Mouse (Mus musculus) intestine, embryonic 15.5 days (tissue): ENCODE results near the gene Styx. TPM values are rescaled to one million over a fixed set of nuclear protein-coding genes. Genes with fewer than 3 reads are reported as not detected.
"Not testable (repeated sequence)": the region's sequence is repeated elsewhere in the genome, so short reads cannot be mapped to it uniquely, and the experiment has no call there.

Source experiments
- ATAC-seq: fragments of 200-750 bp; cut with Nextera tagmentation; 2 replicates; pipeline ENCODE4 v1.8.0; 2017; ENCODE audit warnings: moderate TSS enrichment, moderate library complexity
- H3K27ac ChIP-seq: fragments of 300-500 bp; sonication (generic); 2 replicates; pipeline ENCODE4 v1.5.1; 2015; ENCODE audit warnings: mild to moderate bottlenecking, inconsistent platforms
- H3K27me3 ChIP-seq: fragments of 300-500 bp; sonication (generic); replicated peaks from 2 replicates; pipeline ENCODE4 v1.6.1; 2015; ENCODE audit warnings: inconsistent platforms
- H3K36me3 ChIP-seq: fragments of 300-500 bp; sonication (generic); 2 replicates; pipeline ENCODE4 v1.6.1; 2015; ENCODE audit warnings: inconsistent platforms
- H3K4me1 ChIP-seq: fragments of 300-500 bp; sonication (generic); replicated peaks from 2 replicates; pipeline ENCODE4 v1.6.1; 2015; ENCODE audit warnings: inconsistent platforms
- H3K4me2 ChIP-seq: fragments of 300-500 bp; sonication (generic); replicated peaks from 2 replicates; pipeline ENCODE4 v1.6.1; 2015; ENCODE audit warnings: mild to moderate bottlenecking, inconsistent platforms
- H3K4me3 ChIP-seq: fragments of 300-500 bp; sonication (generic); replicated peaks from 2 replicates; pipeline ENCODE4 v1.5.1; 2015; ENCODE audit warnings: inconsistent platforms
- H3K9ac ChIP-seq: fragments of 300-500 bp; sonication (generic); 2 replicates; pipeline ENCODE4 v1.6.1; 2015; ENCODE audit warnings: inconsistent platforms
- H3K9me3 ChIP-seq: fragments of 300-500 bp; sonication (generic); 2 replicates; pipeline ENCODE4 v1.6.1; 2016; ENCODE audit warnings: inconsistent platforms
- WGBS: fragments of 180-500 bp; shearing (Covaris S2); methylation state at CpG from one replicate; pipeline ENCODE4 v1.1.7; 2015; 5-methylcytosine and 5-hydroxymethylcytosine counted together
- polyA plus RNA-seq: library from polyadenylated mRNA; unstranded; fragments of >200 nt; fragmentation: Nextera tagmentation; extraction: Ambion mirVana; gene quantifications from 2 replicates; pipeline ENCODE4 v1.2.1, GENCODE M21; 2015

Styx gene
- polyA plus RNA-seq, 1 experiment from 2014 or later, result 52.6 TPM

DNA sequence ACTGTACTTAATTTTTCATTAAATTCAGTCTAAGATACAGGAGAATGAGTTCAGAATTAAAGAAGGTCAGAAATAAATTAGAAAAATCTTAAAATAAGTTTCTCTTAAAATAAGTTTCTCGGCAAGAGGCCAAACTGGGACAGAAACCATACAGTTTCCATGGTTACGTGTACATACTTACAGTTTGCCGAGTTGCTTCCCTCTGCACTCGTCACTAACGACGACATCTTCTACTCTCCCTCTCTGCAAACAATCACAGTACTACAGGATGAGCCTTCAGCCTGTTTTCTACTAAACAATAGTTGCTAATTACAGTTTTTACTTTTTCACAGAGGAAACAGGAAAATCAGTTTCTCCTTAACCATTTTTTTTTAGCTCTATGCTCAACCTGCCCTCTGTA lies 29.9 kb downstream of the Styx start:
- no peaks in the 10 kb centered on the region for H3K27me3 ChIP-seq
- no peaks in the 10 kb centered on the region for H3K9me3 ChIP-seq

DNA sequence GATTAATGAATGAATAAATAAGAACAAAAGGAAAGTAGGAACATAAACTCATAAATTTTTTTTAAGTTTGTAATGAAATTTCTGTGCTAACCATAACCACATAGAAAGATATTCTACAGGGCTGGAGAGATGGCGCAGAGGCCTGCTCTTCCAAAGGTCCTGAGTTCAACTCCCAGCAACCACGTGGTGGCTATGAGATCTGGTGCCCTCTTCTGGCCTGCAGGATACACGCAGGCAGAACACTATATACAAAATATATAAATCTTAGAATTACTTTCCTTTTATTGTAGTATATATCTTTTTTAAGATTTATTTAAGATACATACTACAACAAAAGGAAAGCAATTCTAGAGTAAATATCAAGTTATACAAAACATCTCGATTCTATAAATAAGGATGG lies 32.0 kb downstream of the Styx start:
- ATAC-seq, result no peak
- Histone ChIP-seq H3K4me2 (no peak overlapping the region), H3K9ac (no peak overlapping the region), H3K36me3 (peaks cover 11% of the 10 kb centered on the region; the same call in 1 of the 2 replicates), H3K4me1 (0 out of 2 replicates have a peak, but pooled peaks cover 6% of the 10 kb centered on the region), H3K27me3 (no peaks in the 10 kb centered on the region), H3K4me3 (no peak overlapping the region), H3K9me3 (no peaks in the 10 kb centered on the region), H3K27ac (no peak overlapping the region)
- 85% methylated on average over 4 of the region's 4 CpGs for WGBS

More for the DNA sequence above, 29.9 kb downstream of the Styx start:
- WGBS, result 84% methylated on average over 6 of the region's 6 CpGs
- peaks cover 11% of the 10 kb centered on the region; the same call in 1 of the 2 replicates for H3K36me3 ChIP-seq
- no peak overlapping the region for H3K9ac ChIP-seq
- ATAC-seq, result no peak
- no peak overlapping the region for H3K27ac ChIP-seq
- H3K4me3 ChIP-seq, result no peak overlapping the region
- H3K4me1 ChIP-seq, result no peaks in the 10 kb centered on the region
- no peak overlapping the region for H3K4me2 ChIP-seq

DNA sequence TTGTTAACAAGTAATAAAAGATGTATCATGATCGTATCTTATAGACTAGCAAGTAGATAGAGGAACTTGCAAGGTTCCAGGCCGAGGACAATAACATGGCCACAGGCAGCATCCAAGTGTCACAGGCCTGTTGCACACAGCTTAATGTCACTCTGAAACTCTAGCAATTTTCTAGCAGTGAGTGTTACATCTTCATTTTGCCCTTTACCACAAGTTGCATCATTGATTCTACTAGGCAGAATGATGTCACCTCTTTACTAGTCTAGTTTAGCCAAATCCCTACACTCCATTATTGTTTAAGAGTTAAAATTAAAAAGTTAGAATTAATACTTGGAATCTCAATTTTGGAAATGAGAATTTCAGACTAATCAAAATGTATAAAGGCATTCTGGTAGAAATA lies 34.7 kb downstream of the Styx start:
- H3K27me3 ChIP-seq, result no peaks in the 10 kb centered on the region

DNA sequence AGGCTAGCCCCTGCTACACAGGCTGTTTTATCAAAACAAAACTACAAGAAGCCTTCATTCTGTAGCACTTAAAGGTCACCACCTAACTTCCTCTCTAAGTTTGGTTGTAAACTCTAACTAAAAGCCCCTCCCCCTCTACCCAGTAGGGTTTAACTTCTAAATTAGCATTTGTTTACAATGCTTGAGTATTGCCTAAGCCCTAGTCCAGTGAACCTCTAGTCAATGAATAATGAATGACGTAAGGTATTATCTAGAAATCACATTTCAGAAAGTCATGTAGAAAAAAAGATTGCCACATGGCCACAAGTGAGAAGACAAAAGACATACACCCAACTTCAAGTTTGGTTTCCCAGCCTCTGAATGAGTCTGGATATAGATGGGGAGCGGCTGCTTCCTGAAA lies 36.6 kb downstream of the Styx start:
- H3K4me1 ChIP-seq, result 0 out of 2 replicates have a peak, but pooled peaks cover 6% of the 10 kb centered on the region
- H3K4me3 ChIP-seq, result peak overlapping the region; percentile 74
- H3K9ac ChIP-seq, result peak overlapping the region; percentile 79; the same call in 1 of the 2 replicates
- peak; percentile 57 for ATAC-seq
- H3K27ac ChIP-seq, result peak overlapping the region; percentile 51; the same call in 1 of the 2 replicates
- H3K4me2 ChIP-seq, result peak overlapping the region; percentile 66
- H3K27me3 ChIP-seq, result no peaks in the 10 kb centered on the region
- WGBS, result 12% methylated on average over 2 of the region's 2 CpGs
- H3K36me3 ChIP-seq, result no peaks in the 10 kb centered on the region
- H3K9me3 ChIP-seq, result no peaks in the 10 kb centered on the region

More for the DNA sequence above, 34.7 kb downstream of the Styx start:
- H3K9ac ChIP-seq, result no peak overlapping the region
- H3K27ac ChIP-seq, result no peak overlapping the region
- ATAC-seq, result no peak
- 0 out of 2 replicates have a peak, but pooled peaks cover 6% of the 10 kb centered on the region for H3K4me1 ChIP-seq
- H3K4me2 ChIP-seq, result no peak overlapping the region
- H3K4me3 ChIP-seq, result no peak overlapping the region
- H3K9me3 ChIP-seq, result no peaks in the 10 kb centered on the region
- H3K36me3 ChIP-seq, result 0 out of 2 replicates have a peak, but pooled peaks cover 6% of the 10 kb centered on the region
- 91% methylated on average over 2 of the region's 2 CpGs for WGBS

DNA sequence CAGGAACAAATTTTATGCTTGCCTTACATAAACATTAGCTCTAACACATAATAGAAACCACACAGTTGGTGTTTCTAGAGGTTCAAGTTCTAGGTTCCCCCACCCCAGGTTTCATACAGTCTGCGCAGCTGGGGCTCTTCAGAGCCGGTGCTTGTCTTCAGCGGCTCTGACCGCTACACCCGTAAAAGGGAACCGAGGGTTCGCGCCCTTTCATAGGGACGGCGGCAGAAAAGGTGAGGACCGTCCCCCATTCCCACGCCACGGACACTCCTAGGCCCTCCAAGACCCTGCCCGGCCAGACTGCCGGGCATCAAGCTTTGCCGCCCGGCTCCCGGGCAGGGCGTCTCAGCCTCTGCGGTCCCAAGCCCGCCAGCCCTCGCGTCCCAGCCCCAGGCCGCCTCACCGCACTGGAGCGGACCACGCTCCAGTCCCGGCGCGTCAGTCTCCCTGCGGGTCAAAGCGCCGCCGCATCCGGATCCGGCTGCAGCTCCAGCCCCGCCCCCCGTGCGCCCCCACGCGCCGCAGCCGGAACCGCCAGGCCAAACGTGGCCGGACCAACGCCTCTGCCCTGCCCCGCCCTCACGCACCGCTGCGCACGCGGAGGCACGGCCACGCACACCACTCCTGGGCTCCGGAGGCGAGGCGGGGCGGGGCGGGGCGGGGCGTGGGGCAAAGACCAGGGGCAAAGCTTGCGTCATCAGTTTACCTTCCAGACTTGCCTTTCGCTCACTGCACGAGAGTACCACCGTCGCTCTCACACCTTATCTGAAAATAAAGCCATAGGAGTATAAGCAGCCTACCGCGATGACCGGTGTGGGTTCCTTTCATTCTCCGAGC lies 37.7 kb downstream of the Styx start:
- H3K4me2 ChIP-seq, result peak overlapping the region; percentile 66
- H3K27ac ChIP-seq, result peak overlapping the region; percentile 88
- H3K9me3 ChIP-seq, result no peaks in the 10 kb centered on the region
- no peaks in the 10 kb centered on the region for H3K36me3 ChIP-seq
- H3K9ac ChIP-seq, result peak overlapping the region; percentile 79
- H3K4me3 ChIP-seq, result peak overlapping the region; percentile 74
- peak; percentile 98 for ATAC-seq
- H3K27me3 ChIP-seq, result no peaks in the 10 kb centered on the region
- 0 out of 2 replicates have a peak, but pooled peaks cover 6% of the 10 kb centered on the region for H3K4me1 ChIP-seq
- under 1% methylated on average over 67 of the region's 71 CpGs for WGBS

DNA sequence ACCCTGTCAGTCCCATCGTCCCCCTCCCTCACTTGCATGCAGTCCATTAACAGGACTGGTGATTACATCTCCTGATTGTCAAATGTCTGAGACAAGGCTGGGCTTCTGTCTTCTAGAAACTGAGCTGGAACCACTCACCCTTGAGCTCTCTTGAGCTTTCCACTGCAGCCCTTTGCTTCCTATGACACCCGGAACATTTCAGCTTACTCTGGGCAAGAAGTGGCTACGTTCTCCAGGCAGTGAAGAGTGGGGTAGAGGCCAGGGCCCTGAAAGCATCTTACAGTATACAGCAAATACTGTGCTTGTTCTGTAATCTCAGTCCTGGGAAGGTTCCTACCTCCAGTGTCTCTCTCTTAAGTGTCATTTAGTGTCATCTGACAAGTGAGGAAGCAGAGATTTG lies 38.3 kb downstream of the Styx start:
- H3K4me3 ChIP-seq, result peak overlapping the region; percentile 74
- no peaks in the 10 kb centered on the region for H3K9me3 ChIP-seq
- peak overlapping the region; percentile 79 for H3K9ac ChIP-seq
- H3K4me1 ChIP-seq, result 0 out of 2 replicates have a peak, but pooled peaks cover 6% of the 10 kb centered on the region
- H3K36me3 ChIP-seq, result no peaks in the 10 kb centered on the region
- 10% methylated on average over 3 of the region's 3 CpGs for WGBS
- H3K27me3 ChIP-seq, result no peaks in the 10 kb centered on the region
- peak overlapping the region; percentile 88 for H3K27ac ChIP-seq
- no peak; the same call in 1 of the 2 replicates for ATAC-seq
- peak overlapping the region; percentile 66 for H3K4me2 ChIP-seq

DNA sequence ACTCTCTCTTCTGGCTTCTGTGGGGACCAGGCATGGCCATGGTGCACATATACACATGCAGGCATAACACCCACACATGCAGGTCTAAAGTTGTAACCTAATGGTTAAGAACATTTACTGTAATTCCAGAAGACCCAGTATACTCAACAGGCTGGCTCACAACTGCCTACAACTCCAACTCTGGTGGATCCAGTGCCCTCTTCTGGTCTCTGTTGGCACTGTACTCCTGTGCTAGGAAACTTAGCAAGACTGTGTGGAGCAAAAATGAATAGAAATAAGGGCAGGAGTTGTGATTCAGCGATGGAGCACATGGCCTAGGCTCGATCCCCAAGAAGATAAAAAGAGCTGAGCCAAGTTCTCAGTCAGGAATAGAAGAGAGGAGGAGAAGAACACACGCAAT lies 48.9 kb downstream of the Styx start:
- no peak for ATAC-seq
- WGBS, result 84% methylated on average over 3 of the region's 3 CpGs
- H3K4me2 ChIP-seq, result no peak overlapping the region
- no peak overlapping the region for H3K27ac ChIP-seq
- H3K4me3 ChIP-seq, result no peak overlapping the region
- no peaks in the 10 kb centered on the region for H3K4me1 ChIP-seq
- H3K27me3 ChIP-seq, result no peaks in the 10 kb centered on the region
- H3K9ac ChIP-seq, result no peak overlapping the region
- no peaks in the 10 kb centered on the region for H3K9me3 ChIP-seq
- H3K36me3 ChIP-seq, result no peaks in the 10 kb centered on the region

DNA sequence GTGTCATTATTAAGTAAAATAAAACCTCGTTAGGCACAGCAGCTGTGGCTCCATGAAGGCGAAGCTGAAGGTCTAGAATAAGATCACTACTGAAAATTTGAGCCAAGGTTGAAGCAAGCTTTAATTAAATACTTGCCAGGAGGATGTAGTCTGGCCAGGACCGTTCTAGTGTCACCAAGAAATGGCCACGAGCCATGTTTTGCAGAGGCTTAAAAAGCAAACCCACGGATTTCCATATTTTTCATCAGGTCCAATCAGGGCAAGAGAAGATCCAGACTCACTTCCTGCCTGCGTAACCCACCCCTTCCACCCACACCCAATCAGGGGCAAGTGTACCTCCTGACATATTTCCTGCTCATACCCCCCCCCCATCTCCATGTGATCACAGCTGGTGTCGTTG lies 52.8 kb downstream of the Styx start:
- Histone ChIP-seq H3K4me3 (no peak overlapping the region), H3K27me3 (no peaks in the 10 kb centered on the region), H3K4me2 (no peak overlapping the region), H3K4me1 (no peaks in the 10 kb centered on the region), H3K27ac (no peak overlapping the region), H3K36me3 (no peaks in the 10 kb centered on the region), H3K9ac (no peak overlapping the region), H3K9me3 (no peaks in the 10 kb centered on the region)
- ATAC-seq, result no peak
- 81% methylated on average over 7 of the region's 7 CpGs for WGBS

DNA sequence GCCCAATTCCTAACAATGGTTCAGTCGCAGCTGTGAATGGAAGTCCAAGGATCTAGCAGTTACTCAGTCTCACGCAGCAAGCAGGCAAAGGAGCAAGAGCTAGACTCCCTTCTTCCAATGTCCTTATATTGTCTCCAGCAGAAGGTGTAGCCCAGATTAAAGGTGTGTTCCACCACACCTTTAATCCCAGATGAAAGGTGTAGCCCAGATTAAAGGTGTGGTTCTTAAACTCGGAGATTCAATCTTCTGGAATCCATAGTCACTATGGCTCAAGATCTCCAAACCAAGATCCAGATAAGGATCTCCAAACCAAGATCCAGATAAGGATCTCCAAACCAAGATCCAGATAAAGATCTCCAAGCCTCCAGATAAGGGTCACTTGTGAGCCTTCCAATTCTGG lies 53.9 kb downstream of the Styx start, which contains the start of gene Gnpnat1:
TSS of gene Gnpnat1 (minus strand) at position 101 of the 400 bp plus-strand sequence.
- ATAC-seq, H3K27me3 ChIP-seq, H3K9ac ChIP-seq, H3K9me3 ChIP-seq, H3K4me1 ChIP-seq, H3K27ac ChIP-seq, H3K36me3 ChIP-seq, H3K4me2 ChIP-seq, H3K4me3 ChIP-seq: not testable (repeated sequence)
- WGBS, result 75% methylated on average over 2 of the region's 3 CpGs

DNA sequence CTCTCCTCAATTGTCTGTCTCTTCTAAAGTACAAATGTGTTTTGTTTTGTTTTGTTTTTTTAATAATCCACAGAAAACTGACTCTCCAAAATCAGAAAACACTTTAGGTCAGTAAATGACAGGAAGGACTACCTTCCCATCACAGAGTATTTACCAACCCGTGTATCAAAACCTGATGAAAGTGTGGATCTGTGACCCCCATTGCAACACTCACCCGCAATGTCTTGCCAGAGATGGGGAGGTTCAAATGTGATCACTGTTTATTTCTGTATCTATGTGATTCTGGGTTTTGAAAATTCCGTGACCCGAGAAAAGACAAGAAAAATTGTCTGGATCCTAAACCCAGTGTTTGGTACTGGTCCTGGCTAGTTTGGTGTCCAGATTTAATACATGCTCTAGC lies 65.4 kb downstream of the Styx start:
- H3K36me3 ChIP-seq, result no peaks in the 10 kb centered on the region
- no peak overlapping the region for H3K4me3 ChIP-seq
- no peaks in the 10 kb centered on the region for H3K4me1 ChIP-seq
- no peak for ATAC-seq
- H3K9ac ChIP-seq, result no peak overlapping the region
- H3K9me3 ChIP-seq, result no peaks in the 10 kb centered on the region
- no peak overlapping the region for H3K4me2 ChIP-seq
- WGBS, result 86% methylated on average over 4 of the region's 4 CpGs
- no peak overlapping the region for H3K27ac ChIP-seq
- no peaks in the 10 kb centered on the region for H3K27me3 ChIP-seq

DNA sequence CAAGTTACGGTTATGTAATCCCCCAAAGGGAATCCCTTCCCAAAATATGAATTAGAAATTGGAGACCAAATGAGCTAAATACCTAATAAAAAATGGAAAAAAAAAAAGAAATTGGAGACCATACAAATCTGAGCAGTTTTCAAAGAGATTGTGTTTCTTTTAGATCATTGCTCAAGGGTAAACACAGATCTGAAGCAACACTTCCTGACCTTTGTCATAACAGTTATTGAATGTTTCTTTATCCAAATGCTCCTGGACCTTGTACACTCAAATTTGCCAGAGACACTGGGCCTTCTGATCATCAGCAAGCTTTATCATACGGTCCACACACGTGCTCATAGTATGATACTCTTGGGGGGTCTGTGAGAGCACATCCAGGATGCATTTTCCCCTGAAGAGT lies 67.7 kb downstream of the Styx start:
- Histone ChIP-seq H3K4me3 (no peak overlapping the region), H3K36me3 (no peaks in the 10 kb centered on the region), H3K4me2 (no peak overlapping the region), H3K9me3 (no peaks in the 10 kb centered on the region), H3K4me1 (no peaks in the 10 kb centered on the region), H3K27ac (no peak overlapping the region), H3K9ac (no peak overlapping the region), H3K27me3 (no peaks in the 10 kb centered on the region)
- ATAC-seq, result no peak
- WGBS, result 73% methylated on average over 3 of the region's 3 CpGs

DNA sequence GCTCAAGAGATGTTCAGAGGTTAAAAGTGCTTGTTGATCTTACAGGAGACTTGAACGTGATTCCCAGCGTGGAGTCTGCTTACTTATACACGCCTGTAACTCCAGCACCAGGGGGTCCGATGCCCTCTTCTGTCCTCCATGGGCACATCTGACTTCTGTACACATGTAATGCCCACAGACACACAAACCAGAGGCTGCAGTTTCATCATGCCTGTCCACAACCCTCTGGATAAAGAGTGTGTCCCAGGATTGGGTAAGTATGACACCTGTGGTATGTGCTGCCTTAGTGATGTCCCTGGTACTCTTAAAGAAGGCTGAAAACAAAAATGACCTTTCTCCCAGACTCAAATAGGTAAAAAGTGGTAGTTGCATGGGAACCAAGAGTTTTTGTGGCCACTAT lies 68.4 kb downstream of the Styx start:
- Histone ChIP-seq H3K27ac (no peak overlapping the region), H3K36me3 (no peaks in the 10 kb centered on the region), H3K4me2 (no peak overlapping the region), H3K9me3 (no peaks in the 10 kb centered on the region), H3K4me3 (no peak overlapping the region), H3K27me3 (no peaks in the 10 kb centered on the region), H3K4me1 (no peaks in the 10 kb centered on the region), H3K9ac (no peak overlapping the region)
- 77% methylated on average over 4 of the region's 4 CpGs for WGBS
- no peak for ATAC-seq

DNA sequence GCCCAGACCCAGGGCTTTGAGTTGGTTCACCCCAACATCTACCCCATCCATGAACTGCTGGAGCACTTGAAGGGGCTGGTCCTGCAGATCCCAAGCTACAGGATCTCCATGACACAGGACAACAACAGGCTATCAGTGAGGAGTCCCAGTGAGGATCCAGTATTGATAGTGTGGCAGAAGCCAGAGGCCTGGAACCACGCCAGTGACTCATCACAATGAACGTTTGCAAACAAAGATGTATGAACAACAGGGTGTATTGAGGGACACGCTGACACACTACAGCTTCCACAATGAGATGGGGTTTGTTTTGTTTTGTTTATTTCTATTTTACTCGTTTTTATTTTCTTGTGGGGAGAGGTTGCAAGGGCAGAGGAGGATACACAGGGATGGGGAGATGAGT lies 71.5 kb downstream of the Styx start:
- no peaks in the 10 kb centered on the region for H3K36me3 ChIP-seq
- no peak for ATAC-seq
- H3K9me3 ChIP-seq, result no peaks in the 10 kb centered on the region
- no peak overlapping the region for H3K4me3 ChIP-seq
- H3K4me2 ChIP-seq, result no peak overlapping the region
- H3K4me1 ChIP-seq, result no peaks in the 10 kb centered on the region
- no peak overlapping the region for H3K27ac ChIP-seq
- 62% methylated on average over 4 of the region's 4 CpGs for WGBS
- H3K9ac ChIP-seq, result no peak overlapping the region
- no peaks in the 10 kb centered on the region for H3K27me3 ChIP-seq
